Mouse (Mus musculus): ENCODE measurements around the gene Klrb1.
A peak's percentile ranks its signal among the peaks of the same experiment; 100 is the strongest.
"Not testable (repeated sequence)": the region's sequence is repeated elsewhere in the genome, so short reads cannot be mapped to it uniquely, and the experiment has no call there.

Gene Klrb1

GRCm38 (mm10) chr6:128722959-128723358, at the start of gene Klrb1:
TSS of gene Klrb1 (minus strand) at chr6:128723059.
- no peak for DNase-seq

GRCm38 (mm10) chr6:128769481-128770253, 46.8 kb upstream of the Klrb1 start:
- DNase-seq, result no peak

GRCm38 (mm10) chr6:128768047-128768446, 45.2 kb upstream of the Klrb1 start:
- DNase-seq, result no peak

- DNase-seq, result peak; percentile 29
Measured at GRCm38 (mm10) chr6:128766486-128767254, 43.8 kb upstream of the Klrb1 start.

GRCm38 (mm10) chr6:128765211-128765610, 42.4 kb upstream of the Klrb1 start:
- DNase-seq, result no peak

- no peak for DNase-seq
Measured at GRCm38 (mm10) chr6:128764598-128764997, 41.7 kb upstream of the Klrb1 start.

- DNase-seq, result peak; percentile 88
Measured at GRCm38 (mm10) chr6:128763736-128764523, 41.1 kb upstream of the Klrb1 start.

GRCm38 (mm10) chr6:128762892-128763670, 40.2 kb upstream of the Klrb1 start:
- DNase-seq, result not testable (repeated sequence)

GRCm38 (mm10) chr6:128761144-128761540, 38.3 kb upstream of the Klrb1 start:
- DNase-seq, result no peak

GRCm38 (mm10) chr6:128760416-128761143, 37.7 kb upstream of the Klrb1 start:
- DNase-seq, result peak; percentile 84

GRCm38 (mm10) chr6:128760016-128760415, 37.2 kb upstream of the Klrb1 start:
- peak; percentile 83 for DNase-seq

GRCm38 (mm10) chr6:128759221-128759950, 36.5 kb upstream of the Klrb1 start:
- DNase-seq, result no peak

- DNase-seq, result not testable (repeated sequence)
Measured at GRCm38 (mm10) chr6:128755402-128755763, 32.5 kb upstream of the Klrb1 start.

- DNase-seq, result not testable (repeated sequence)
Measured at GRCm38 (mm10) chr6:128754748-128755401, 32.0 kb upstream of the Klrb1 start.

- not testable (repeated sequence) for DNase-seq
Measured at GRCm38 (mm10) chr6:128754265-128754664, 31.4 kb upstream of the Klrb1 start.

- peak; percentile 57 for DNase-seq
Measured at GRCm38 (mm10) chr6:128753610-128754224, 30.9 kb upstream of the Klrb1 start.

GRCm38 (mm10) chr6:128747006-128747405, 24.1 kb upstream of the Klrb1 start:
- DNase-seq, result not testable (repeated sequence)

GRCm38 (mm10) chr6:128737445-128737844, 14.6 kb upstream of the Klrb1 start:
- no peak for DNase-seq

GRCm38 (mm10) chr6:128736100-128736499, 13.2 kb upstream of the Klrb1 start:
- peak; percentile 10 for DNase-seq

GRCm38 (mm10) chr6:128734896-128735295, 12.0 kb upstream of the Klrb1 start:
- no peak for DNase-seq

Measured in liver (tissue).